Mouse (Mus musculus): ENCODE measurements around the gene Myo1h.

- TF ChIP-seq CTCF (IDR thresholded peaks at IDR 0.05; ENCODE audit: borderline replicate concordance, control insufficient read depth, extremely low read depth, insufficient read depth, low read length, poor library complexity) (no peak), POLR2A (IDR thresholded peaks at IDR 0.05; ENCODE audit: control insufficient read depth, extremely low read depth, insufficient read depth, low read length, poor library complexity) (no peak)
Measured at GRCm38 (mm10) chr5:114299156-114299855, 10.3 kb downstream of the Myo1h start.
